Mouse (Mus musculus): ENCODE measurements around the gene Plcl1. TPM values are rescaled to one million over a fixed set of nuclear protein-coding genes. Genes with fewer than 3 reads are reported as not detected.

Gene Plcl1
- 10.2 and 12.2 TPM in 2 replicates for polyA plus RNA-seq (2012; rRNA removed)

- 2% methylated on average over 51 of the region's 51 CpGs for WGBS
- Histone ChIP-seq H3K4me1 (ENCODE audit: control insufficient read depth, insufficient read depth, low read length) (no peaks in the 10 kb centered on the region; the same call in 1 of the 2 replicates), H3K27ac (ENCODE audit: insufficient read depth, low read length) (no peak within 1 kb of the TSS), H3K27me3 (ENCODE audit: control insufficient read depth, insufficient read depth, low read length) (no peaks in the 10 kb centered on the region), H3K4me3 (replicated peaks; ENCODE audit: insufficient read depth, low read depth, low read length) (peak within 1 kb of the TSS; percentile 62)
- peak; percentile 95 to 96 for DNase-seq
- TF ChIP-seq POLR2A (IDR thresholded peaks at IDR 0.05; ENCODE audit: borderline replicate concordance, insufficient read depth, low read length) (0 out of 2 replicates have a peak, but pooled peaks have one; percentile 25), CTCF (IDR thresholded peaks at IDR 0.05; ENCODE audit: borderline replicate concordance, insufficient read depth, low read depth, low read length) (no peak)
These were observed at the start of gene Plcl1 for GRCm38 (mm10) chr1:55405272-55406022. TSS of gene Plcl1 (plus strand) at chr1:55405921.

GRCm38 (mm10) chr1:55362634-55363033 is 43.1 kb upstream of the Plcl1 start:
- Histone ChIP-seq H3K27me3 (ENCODE audit: control insufficient read depth, insufficient read depth, low read length) (no peaks in the 10 kb centered on the region; the same call in 1 of the 2 replicates), H3K4me1 (ENCODE audit: control insufficient read depth, insufficient read depth, low read length) (no peaks in the 10 kb centered on the region), H3K4me3 (replicated peaks; ENCODE audit: insufficient read depth, low read depth, low read length) (no peak overlapping the region), H3K27ac (ENCODE audit: insufficient read depth, low read length) (no peak overlapping the region)
- WGBS, result 51% methylated on average over 49 of the region's 49 CpGs
- TF ChIP-seq CTCF (IDR thresholded peaks at IDR 0.05; ENCODE audit: borderline replicate concordance, insufficient read depth, low read depth, low read length), result no peak
- no peak for TF ChIP-seq POLR2A (IDR thresholded peaks at IDR 0.05; ENCODE audit: borderline replicate concordance, insufficient read depth, low read length)
- DNase-seq, result no peak

- Histone ChIP-seq H3K27me3 (ENCODE audit: control insufficient read depth, insufficient read depth, low read length) (no peaks in the 10 kb centered on the region; the same call in 1 of the 2 replicates), H3K27ac (ENCODE audit: insufficient read depth, low read length) (no peak within 1 kb of the TSS), H3K4me1 (ENCODE audit: control insufficient read depth, insufficient read depth, low read length) (no peaks in the 10 kb centered on the region), H3K4me3 (replicated peaks; ENCODE audit: insufficient read depth, low read depth, low read length) (no peak within 1 kb of the TSS)
- peak; percentile 30 to 37 for DNase-seq
- 10% methylated on average over 68 of the region's 68 CpGs for WGBS
- 0 out of 2 replicates have a peak, but pooled peaks have one; percentile 6 for TF ChIP-seq CTCF (IDR thresholded peaks at IDR 0.05; ENCODE audit: borderline replicate concordance, insufficient read depth, low read depth, low read length)
- TF ChIP-seq POLR2A (IDR thresholded peaks at IDR 0.05; ENCODE audit: borderline replicate concordance, insufficient read depth, low read length), result no peak
These were observed 42.6 kb upstream of the Plcl1 start, which contains the start of gene Boll for GRCm38 (mm10) chr1:55363044-55363565. TSS of gene Boll (minus strand) at chr1:55363469.

GRCm38 (mm10) chr1:55363586-55363985 is 42.1 kb upstream of the Plcl1 start:
- DNase-seq, result peak; percentile 9 to 11

GRCm38 (mm10) chr1:55372626-55373025 is 33.1 kb upstream of the Plcl1 start:
- H3K4me1 ChIP-seq (ENCODE audit: control insufficient read depth, insufficient read depth, low read length), result no peaks in the 10 kb centered on the region
- H3K27me3 ChIP-seq (ENCODE audit: control insufficient read depth, insufficient read depth, low read length), result no peaks in the 10 kb centered on the region
- TF ChIP-seq CTCF (IDR thresholded peaks at IDR 0.05; ENCODE audit: borderline replicate concordance, insufficient read depth, low read depth, low read length) (no peak), POLR2A (IDR thresholded peaks at IDR 0.05; ENCODE audit: borderline replicate concordance, insufficient read depth, low read length) (no peak)
- H3K27ac ChIP-seq (ENCODE audit: insufficient read depth, low read length), result no peak overlapping the region
- DNase-seq, result no peak
- no peak overlapping the region for H3K4me3 ChIP-seq (replicated peaks; ENCODE audit: insufficient read depth, low read depth, low read length)
- WGBS, result 91% methylated on average over 3 of the region's 3 CpGs

More at GRCm38 (mm10) chr1:55363586-55363985, 42.1 kb upstream of the Plcl1 start:
- WGBS, result under 1% methylated on average over 27 of the region's 27 CpGs
- Histone ChIP-seq H3K4me3 (replicated peaks; ENCODE audit: insufficient read depth, low read depth, low read length) (no peak overlapping the region), H3K27me3 (ENCODE audit: control insufficient read depth, insufficient read depth, low read length) (no peaks in the 10 kb centered on the region; the same call in 1 of the 2 replicates), H3K27ac (ENCODE audit: insufficient read depth, low read length) (no peak overlapping the region), H3K4me1 (ENCODE audit: control insufficient read depth, insufficient read depth, low read length) (no peaks in the 10 kb centered on the region)
- TF ChIP-seq CTCF (IDR thresholded peaks at IDR 0.05; ENCODE audit: borderline replicate concordance, insufficient read depth, low read depth, low read length) (no peak), POLR2A (IDR thresholded peaks at IDR 0.05; ENCODE audit: borderline replicate concordance, insufficient read depth, low read length) (no peak)

- no peak for TF ChIP-seq CTCF (IDR thresholded peaks at IDR 0.05; ENCODE audit: borderline replicate concordance, insufficient read depth, low read depth, low read length)
- no peak for TF ChIP-seq POLR2A (IDR thresholded peaks at IDR 0.05; ENCODE audit: borderline replicate concordance, insufficient read depth, low read length)
- Histone ChIP-seq H3K27ac (ENCODE audit: insufficient read depth, low read length) (no peak overlapping the region), H3K4me1 (ENCODE audit: control insufficient read depth, insufficient read depth, low read length) (no peaks in the 10 kb centered on the region), H3K4me3 (replicated peaks; ENCODE audit: insufficient read depth, low read depth, low read length) (no peak overlapping the region), H3K27me3 (ENCODE audit: control insufficient read depth, insufficient read depth, low read length) (no peaks in the 10 kb centered on the region)
- 83% methylated on average over 2 of the region's 2 CpGs for WGBS
- no peak for DNase-seq
These were observed 25.2 kb upstream of the Plcl1 start for GRCm38 (mm10) chr1:55380527-55380926.

- H3K27ac ChIP-seq (ENCODE audit: insufficient read depth, low read length), result no peak overlapping the region
- DNase-seq, result peak; percentile 67 to 75
- TF ChIP-seq POLR2A (IDR thresholded peaks at IDR 0.05; ENCODE audit: borderline replicate concordance, insufficient read depth, low read length), result no peak
- TF ChIP-seq CTCF (IDR thresholded peaks at IDR 0.05; ENCODE audit: borderline replicate concordance, insufficient read depth, low read depth, low read length), result peak; percentile 84
- no peaks in the 10 kb centered on the region for H3K4me1 ChIP-seq (ENCODE audit: control insufficient read depth, insufficient read depth, low read length)
- 16% methylated on average over 9 of the region's 9 CpGs for WGBS
- H3K27me3 ChIP-seq (ENCODE audit: control insufficient read depth, insufficient read depth, low read length), result no peaks in the 10 kb centered on the region
- H3K4me3 ChIP-seq (replicated peaks; ENCODE audit: insufficient read depth, low read depth, low read length), result no peak overlapping the region
These were observed 22.5 kb upstream of the Plcl1 start for GRCm38 (mm10) chr1:55383114-55383773.

Data from cerebellum, adult 2 months (tissue).